ENCODE assay signal across 8 mouse cellular contexts in genomic region chr13:55510668-55511491, GRCm38 (mm10). TPM values are rescaled to one million over a fixed set of nuclear protein-coding genes. Genes with fewer than 3 reads are reported as not detected.
DNase-seq lines count a peak whose midpoint lies in the region; ATAC-seq and TF ChIP-seq lines count a peak whose summit lies in the region.

No protein-coding gene starts in this region.

- no peak for DNase-seq in layer of hippocampus, adult 2 months (ENCODE audit: low spot score in 2 of 2)
- DNase-seq in layer of hippocampus, adult 8-10 months (ENCODE audit: low spot score in 2 of 2) = no peak
- peak; percentile 93 for DNase-seq in embryonic facial prominence, embryonic 14.5 days (ENCODE audit: low spot score)
- peak; percentile 89 for DNase-seq in kidney, postnatal 10 days
- peak; percentile 85 for DNase-seq in stomach, postnatal 0 days (ENCODE audit: low spot score)
- DNase-seq in left cerebral cortex, adult 8-10 months (ENCODE audit: low spot score in 2 of 2) = no peak

- peak; percentile 71 for ATAC-seq in embryonic facial prominence, embryonic 14.5 days (ENCODE audit: low read depth)
- ATAC-seq in heart, embryonic 14.5 days (ENCODE audit: insufficient number of reproducible peaks, insufficient read depth, low FRiP score, low read depth) = peak; percentile 78
- ATAC-seq in megakaryocyte, adult 5-6 weeks (ENCODE audit: poor library complexity, severe bottlenecking) = peak; percentile 33
- ATAC-seq in stomach, postnatal 0 days (ENCODE audit: low FRiP score, low TSS enrichment) = peak; percentile 78

- 9% methylated on average over 6 of the region's 6 CpGs for WGBS in embryonic facial prominence, embryonic 14.5 days
- 3% methylated on average over 6 of the region's 6 CpGs for WGBS in heart, embryonic 14.5 days
- 8% methylated on average over 6 of the region's 6 CpGs for WGBS in stomach, postnatal 0 days

- TF ChIP-seq CTCF in layer of hippocampus, adult 2 months (conservative IDR thresholded peaks at IDR 0.05) = peak; percentile 38
- peak; percentile 49; the same call in 1 of the 2 replicates for TF ChIP-seq CTCF in stomach, postnatal 0 days (IDR thresholded peaks at IDR 0.05; ENCODE audit: low read depth)

- H3K9ac ChIP-seq in embryonic facial prominence, embryonic 14.5 days (ENCODE audit: low read depth, low read length) = peak overlapping the region; percentile 17
- peak overlapping the region; percentile 99 for H3K9ac ChIP-seq in heart, embryonic 14.5 days (ENCODE audit: low read length)
- peak overlapping the region; percentile 93 for H3K9ac ChIP-seq in stomach, postnatal 0 days (ENCODE audit: low read length)

- no peak overlapping the region; the same call in 1 of the 2 replicates for H3K4me3 ChIP-seq in layer of hippocampus, adult 2 months
- H3K4me3 ChIP-seq in embryonic facial prominence, embryonic 14.5 days (ENCODE audit: low read depth, low read length) = peak overlapping the region; percentile 76
- peak overlapping the region; percentile 21 to 99 for H3K4me3 ChIP-seq in heart, embryonic 14.5 days (ENCODE audit: control insufficient read depth in 1 of 2, insufficient read depth in 1 of 2, low read depth in 1 of 2, low read length in 2 of 2)
- peak overlapping the region; percentile 90; the same call in 1 of the 2 replicates for H3K4me3 ChIP-seq in stomach, postnatal 0 days (ENCODE audit: low read depth, low read length)

- H3K27me3 ChIP-seq in embryonic facial prominence, embryonic 14.5 days (replicated peaks; ENCODE audit: control insufficient read depth, insufficient read depth, low read length) = no peaks in the 10 kb centered on the region
- H3K27me3 ChIP-seq in heart, embryonic 14.5 days (ENCODE audit: control insufficient read depth, insufficient read depth, low read length) = peaks cover 8% of the 10 kb centered on the region
- no peaks in the 10 kb centered on the region for H3K27me3 ChIP-seq in stomach, postnatal 0 days (ENCODE audit: control insufficient read depth, insufficient read depth, low read length)

- H3K4me1 ChIP-seq in embryonic facial prominence, embryonic 14.5 days (ENCODE audit: control insufficient read depth, insufficient read depth, low read length) = peaks cover 23% of the 10 kb centered on the region
- H3K4me1 ChIP-seq in heart, embryonic 14.5 days (ENCODE audit: control insufficient read depth in 2 of 2, insufficient read depth in 2 of 2, low read length in 2 of 2) = peaks cover 29 to 41% of the 10 kb centered on the region in 2 experiments
- peaks cover 14% of the 10 kb centered on the region for H3K4me1 ChIP-seq in stomach, postnatal 0 days (replicated peaks; ENCODE audit: control insufficient read depth, insufficient read depth)

- TF ChIP-seq EP300 in stomach, postnatal 0 days (optimal IDR thresholded peaks at IDR 0.05) = peak; percentile 78

- H3K27ac ChIP-seq in layer of hippocampus, adult 2 months = peak overlapping the region; percentile 98
- H3K27ac ChIP-seq in embryonic facial prominence, embryonic 14.5 days (replicated peaks; ENCODE audit: low read depth, low read length) = peak overlapping the region; percentile 79
- peak overlapping the region; percentile 97 to 99 for H3K27ac ChIP-seq in heart, embryonic 14.5 days (replicated peaks in 1 of 2; ENCODE audit: control insufficient read depth in 1 of 2, insufficient read depth in 1 of 2, low read depth in 2 of 2, low read length in 2 of 2)
- peak overlapping the region; percentile 92 for H3K27ac ChIP-seq in stomach, postnatal 0 days (replicated peaks)

- H3K9me3 ChIP-seq in embryonic facial prominence, embryonic 14.5 days (ENCODE audit: control insufficient read depth, low read length) = no peaks in the 10 kb centered on the region
- H3K9me3 ChIP-seq in heart, embryonic 14.5 days (ENCODE audit: control insufficient read depth, low read length) = no peaks in the 10 kb centered on the region
- no peaks in the 10 kb centered on the region for H3K9me3 ChIP-seq in stomach, postnatal 0 days (ENCODE audit: control insufficient read depth, low read length)

- peaks cover 46% of the 10 kb centered on the region for H3K36me3 ChIP-seq in embryonic facial prominence, embryonic 14.5 days (ENCODE audit: control insufficient read depth, insufficient read depth, low read length)
- peaks cover 54% of the 10 kb centered on the region for H3K36me3 ChIP-seq in heart, embryonic 14.5 days (ENCODE audit: control insufficient read depth, insufficient read depth, low read length)
- peaks cover 25% of the 10 kb centered on the region for H3K36me3 ChIP-seq in stomach, postnatal 0 days (ENCODE audit: control insufficient read depth, insufficient read depth, low read length)

- H3K4me2 ChIP-seq in embryonic facial prominence, embryonic 14.5 days (ENCODE audit: low read depth, low read length) = peak overlapping the region; percentile 80
- H3K4me2 ChIP-seq in heart, embryonic 14.5 days (ENCODE audit: low read length) = peak overlapping the region; percentile 92
- peak overlapping the region; percentile 68 for H3K4me2 ChIP-seq in stomach, postnatal 0 days (replicated peaks; ENCODE audit: low read depth)

RNA-seq across cellular contexts. Expression of gene Pdlim7, which starts 2.6 kb away (rescaled TPM):
- total RNA-seq in layer of hippocampus, adult 2 months (2021) = 10 to 100 TPM; 97.4 to 99.9 TPM
- 10 to 100 TPM; 88.7 to 99.2 (median 95.5) TPM for total RNA-seq in layer of hippocampus, adult 8-10 months (2022)
- polyA plus RNA-seq in embryonic facial prominence, embryonic 14.5 days (2014; fragmentation: Nextera tagmentation; extraction: Ambion mirVana) = 194 and 204 TPM in 2 replicates
- 329 and 370 TPM in 2 replicates for polyA plus RNA-seq in heart, embryonic 14.5 days (2014; fragmentation: Nextera tagmentation; extraction: Ambion mirVana)
- total RNA-seq in megakaryocyte, adult 5-6 weeks (2015) = 23.8 and 25.9 TPM in 2 replicates
- total RNA-seq in megakaryocyte, adult 5-6 weeks (2017) = 9.4 and 12.4 TPM in 2 replicates
- 174 and 193 TPM in 2 replicates for polyA plus RNA-seq in stomach, postnatal 0 days (2015; fragmentation: Nextera tagmentation; extraction: Ambion mirVana)
- total RNA-seq in left cerebral cortex, adult 8-10 months (2022) = 10 to 100 TPM; 78.3 to 93.8 (median 85.9) TPM

RNA-seq across cellular contexts. Expression of gene Dok3, which starts 18.2 kb away (rescaled TPM):
- total RNA-seq in layer of hippocampus, adult 2 months (2021) = 10 to 100 TPM; 12.2 to 13.7 TPM
- total RNA-seq in layer of hippocampus, adult 8-10 months (2022) = 10 to 100 TPM in 2 of 4 experiments, 1 to 10 TPM in 2; 6.4 to 20.4 (median 12.1) TPM
- polyA plus RNA-seq in embryonic facial prominence, embryonic 14.5 days (2014; fragmentation: Nextera tagmentation; extraction: Ambion mirVana) = 2.5 and 3.8 TPM in 2 replicates
- 1.3 and 1.4 TPM in 2 replicates for polyA plus RNA-seq in heart, embryonic 14.5 days (2014; fragmentation: Nextera tagmentation; extraction: Ambion mirVana)
- total RNA-seq in megakaryocyte, adult 5-6 weeks (2015) = 73.6 and 80.6 TPM in 2 replicates
- 81.2 and 88.6 TPM in 2 replicates for total RNA-seq in megakaryocyte, adult 5-6 weeks (2017)
- polyA plus RNA-seq in stomach, postnatal 0 days (2015; fragmentation: Nextera tagmentation; extraction: Ambion mirVana) = 1.0 and 1.3 TPM in 2 replicates
- 1 to 10 TPM; 3.7 to 6.3 (median 5.2) TPM for total RNA-seq in left cerebral cortex, adult 8-10 months (2022)

RNA-seq across cellular contexts. Expression of gene Dbn1, which starts 23.0 kb away (rescaled TPM):
- 100 to 1,000 TPM; 396 to 403 TPM for total RNA-seq in layer of hippocampus, adult 2 months (2021)
- total RNA-seq in layer of hippocampus, adult 8-10 months (2022) = 100 to 1,000 TPM; 295 to 399 (median 333) TPM
- polyA plus RNA-seq in embryonic facial prominence, embryonic 14.5 days (2014; fragmentation: Nextera tagmentation; extraction: Ambion mirVana) = 141 and 167 TPM in 2 replicates
- 51.8 and 53.5 TPM in 2 replicates for polyA plus RNA-seq in heart, embryonic 14.5 days (2014; fragmentation: Nextera tagmentation; extraction: Ambion mirVana)
- 0.18 TPM in 1 of 2 replicates, not detected in the other for total RNA-seq in megakaryocyte, adult 5-6 weeks (2015)
- total RNA-seq in megakaryocyte, adult 5-6 weeks (2017) = 0.57 and 2.9 TPM in 2 replicates
- 39.3 and 40.4 TPM in 2 replicates for polyA plus RNA-seq in stomach, postnatal 0 days (2015; fragmentation: Nextera tagmentation; extraction: Ambion mirVana)
- total RNA-seq in left cerebral cortex, adult 8-10 months (2022) = 100 to 1,000 TPM; 216 to 253 (median 234) TPM

RNA-seq across cellular contexts. Expression of gene Ddx41, which starts 25.6 kb away (rescaled TPM):
- total RNA-seq in layer of hippocampus, adult 2 months (2021) = 10 to 100 TPM; 56.2 to 60.6 TPM
- 10 to 100 TPM; 54.4 to 64.1 (median 56.3) TPM for total RNA-seq in layer of hippocampus, adult 8-10 months (2022)
- polyA plus RNA-seq in embryonic facial prominence, embryonic 14.5 days (2014; fragmentation: Nextera tagmentation; extraction: Ambion mirVana) = 56.6 and 69.5 TPM in 2 replicates
- 27.8 and 28.9 TPM in 2 replicates for polyA plus RNA-seq in heart, embryonic 14.5 days (2014; fragmentation: Nextera tagmentation; extraction: Ambion mirVana)
- 16.2 and 20.9 TPM in 2 replicates for total RNA-seq in megakaryocyte, adult 5-6 weeks (2015)
- 41.4 and 56.6 TPM in 2 replicates for total RNA-seq in megakaryocyte, adult 5-6 weeks (2017)
- 24.2 and 25.6 TPM in 2 replicates for polyA plus RNA-seq in stomach, postnatal 0 days (2015; fragmentation: Nextera tagmentation; extraction: Ambion mirVana)
- total RNA-seq in left cerebral cortex, adult 8-10 months (2022) = 10 to 100 TPM; 44.5 to 55.2 (median 48.2) TPM

RNA-seq across cellular contexts. Expression of gene Prr7, which starts 46.8 kb away (rescaled TPM):
- total RNA-seq in layer of hippocampus, adult 2 months (2021) = 10 to 100 TPM; 83.0 to 84.5 TPM
- total RNA-seq in layer of hippocampus, adult 8-10 months (2022) = 10 to 100 TPM; 57.5 to 73.5 (median 60.4) TPM
- polyA plus RNA-seq in embryonic facial prominence, embryonic 14.5 days (2014; fragmentation: Nextera tagmentation; extraction: Ambion mirVana) = 1.9 and 2.7 TPM in 2 replicates
- polyA plus RNA-seq in heart, embryonic 14.5 days (2014; fragmentation: Nextera tagmentation; extraction: Ambion mirVana) = 0.24 and 0.30 TPM in 2 replicates
- total RNA-seq in megakaryocyte, adult 5-6 weeks (2015) = 1.1 and 1.2 TPM in 2 replicates
- 1.4 and 1.8 TPM in 2 replicates for total RNA-seq in megakaryocyte, adult 5-6 weeks (2017)
- 0.13 and 0.28 TPM in 2 replicates for polyA plus RNA-seq in stomach, postnatal 0 days (2015; fragmentation: Nextera tagmentation; extraction: Ambion mirVana)
- total RNA-seq in left cerebral cortex, adult 8-10 months (2022) = 10 to 100 TPM; 50.8 to 62.7 (median 59.7) TPM

Comparison
In these comparisons a context has a peak if more than half of its experiments do, and no peak if none do; other contexts are left out.
1. DNase-seq: peak in embryonic facial prominence, embryonic 14.5 days (single experiment), kidney, postnatal 10 days (single experiment) and stomach, postnatal 0 days (single experiment); none in layer of hippocampus, adult 2 months (0 of 2), layer of hippocampus, adult 8-10 months (0 of 2) and left cerebral cortex, adult 8-10 months (0 of 2).
2. H3K9ac ChIP-seq: peak in every context shown above with its lines; median percentile 99 in heart, embryonic 14.5 days; 93 in stomach, postnatal 0 days; 17 in embryonic facial prominence, embryonic 14.5 days.
3. RNA of gene Dbn1, which starts 23.0 kb away (total RNA-seq): 396 to 403 TPM in layer of hippocampus, adult 2 months, 295 to 399 TPM in layer of hippocampus, adult 8-10 months and 216 to 253 TPM in left cerebral cortex, adult 8-10 months; 0.18 to 2.9 TPM in megakaryocyte, adult 5-6 weeks; every median in the first group is over 10 times any median in the second.
4. Peak in every context shown above with its lines, with median percentiles within 50 percentile points of each other: H3K27ac ChIP-seq, ATAC-seq and H3K4me2 ChIP-seq.